Mouse (Mus musculus): Measurements from ENCODE around the gene Gcc1. TPM values are rescaled to one million over a fixed set of nuclear protein-coding genes. Genes with fewer than 3 reads are reported as not detected.

Gcc1 gene
- total RNA-seq, 4 experiments from 2014 or later, result 7.7 to 12.3 (median 8.9) TPM

- DNase-seq (ENCODE audit: low spot score), result no peak
These were observed 5.4 kb downstream of the Gcc1 start for GRCm38 (mm10) chr6:28422651-28423290.

- peak; percentile 96 for DNase-seq (ENCODE audit: low spot score)
These were observed 6.7 kb downstream of the Gcc1 start for GRCm38 (mm10) chr6:28421469-28422000.

GRCm38 (mm10) chr6:28420865-28421264 is 7.3 kb downstream of the Gcc1 start:
- DNase-seq (ENCODE audit: low spot score), result no peak

- no peak for DNase-seq (ENCODE audit: low spot score)
These were observed 7.8 kb downstream of the Gcc1 start for GRCm38 (mm10) chr6:28420361-28420760.

- DNase-seq (ENCODE audit: low spot score), result no peak
These were observed 8.5 kb downstream of the Gcc1 start for GRCm38 (mm10) chr6:28419673-28420072.

- DNase-seq (ENCODE audit: low spot score), result peak; percentile 91
These were observed 9.7 kb downstream of the Gcc1 start for GRCm38 (mm10) chr6:28418449-28418848.

GRCm38 (mm10) chr6:28416981-28417380 is 11.2 kb downstream of the Gcc1 start:
- peak; percentile 60 for DNase-seq (ENCODE audit: low spot score)

GRCm38 (mm10) chr6:28411236-28411635 is 17.0 kb downstream of the Gcc1 start:
- no peak for DNase-seq (ENCODE audit: low spot score)

GRCm38 (mm10) chr6:28410053-28410452 is 18.1 kb downstream of the Gcc1 start:
- DNase-seq (ENCODE audit: low spot score), result peak; percentile 61

GRCm38 (mm10) chr6:28399791-28400190 is 28.4 kb downstream of the Gcc1 start:
- DNase-seq (ENCODE audit: low spot score), result no peak

GRCm38 (mm10) chr6:28398726-28399125 is 29.5 kb downstream of the Gcc1 start:
- DNase-seq (ENCODE audit: low spot score), result no peak

GRCm38 (mm10) chr6:28397681-28398203 is 30.4 kb downstream of the Gcc1 start, which contains the start of gene Zfp800:
TSS of gene Zfp800 (minus strand) at chr6:28398005.
- DNase-seq (ENCODE audit: low spot score), result no peak

- DNase-seq (ENCODE audit: low spot score), result no peak
These were observed 31.2 kb downstream of the Gcc1 start for GRCm38 (mm10) chr6:28396853-28397457.

- DNase-seq (ENCODE audit: low spot score), result no peak
These were observed 31.9 kb downstream of the Gcc1 start for GRCm38 (mm10) chr6:28396051-28396852.

- DNase-seq (ENCODE audit: low spot score), result no peak
These were observed 39.2 kb downstream of the Gcc1 start for GRCm38 (mm10) chr6:28389038-28389437.

GRCm38 (mm10) chr6:28385169-28385568 is 43.0 kb downstream of the Gcc1 start:
- DNase-seq (ENCODE audit: low spot score), result no peak

- DNase-seq (ENCODE audit: low spot score), result no peak
These were observed 46.2 kb downstream of the Gcc1 start for GRCm38 (mm10) chr6:28381983-28382382.

- no peak for DNase-seq (ENCODE audit: low spot score)
These were observed 58.1 kb downstream of the Gcc1 start for GRCm38 (mm10) chr6:28369966-28370683.

- DNase-seq (ENCODE audit: low spot score), result no peak
These were observed 60.6 kb downstream of the Gcc1 start for GRCm38 (mm10) chr6:28367575-28367974.
